Mouse (Mus musculus) heart, embryonic 16.5 days (tissue): Measurements from ENCODE around the gene Tmprss11b. TPM values are rescaled to one million over a fixed set of nuclear protein-coding genes. Genes with fewer than 3 reads are reported as not detected.

ENCODE experiments used
- ATAC-seq: fragments of 200-750 bp; cut with Nextera tagmentation; replicated peaks from 2 replicates; pipeline ENCODE4 v1.8.0; 2017; ENCODE audit warnings: moderate number of reproducible peaks; ENCODE audit not compliant: insufficient read depth, low FRiP score; ENCODE audit errors: extremely low read depth
- H3K27ac ChIP-seq: fragments of 300-500 bp; sonication (generic); 2 replicates; pipeline ENCODE4 v1.5.1; 2014; ENCODE audit warnings: mild to moderate bottlenecking, low read length, control low read depth, moderate library complexity
- H3K27me3 ChIP-seq: fragments of 300-500 bp; sonication (generic); 2 replicates; pipeline ENCODE4 v1.6.1; 2014; ENCODE audit warnings: low read length, mixed read lengths; ENCODE audit not compliant: control insufficient read depth, insufficient read depth
- H3K36me3 ChIP-seq: fragments of 300-500 bp; sonication (generic); 2 replicates; pipeline ENCODE4 v1.6.1; 2014; ENCODE audit not compliant: control insufficient read depth, insufficient read depth
- H3K4me1 ChIP-seq: fragments of 300-500 bp; sonication (generic); 2 replicates; pipeline ENCODE4 v1.6.1; 2014; ENCODE audit warnings: low read length, mixed read lengths; ENCODE audit not compliant: control insufficient read depth, insufficient read depth
- H3K4me2 ChIP-seq: fragments of 300-500 bp; sonication (generic); 2 replicates; pipeline ENCODE4 v1.6.1; 2014; ENCODE audit warnings: low read depth, mild to moderate bottlenecking, control low read depth, low read length
- H3K4me3 ChIP-seq: fragments of 300-500 bp; sonication (generic); 2 replicates; pipeline ENCODE4 v1.5.1; 2014; ENCODE audit warnings: mild to moderate bottlenecking, control low read depth, low read length
- H3K9ac ChIP-seq: fragments of 300-500 bp; sonication (generic); 2 replicates; pipeline ENCODE4 v1.6.1; 2014; ENCODE audit warnings: low read length, control low read depth
- H3K9me3 ChIP-seq: fragments of 300-500 bp; sonication (generic); replicated peaks from 2 replicates; pipeline ENCODE4 v1.6.1; 2016; ENCODE audit warnings: low read length; ENCODE audit not compliant: control insufficient read depth
- WGBS: fragments of 180-500 bp; shearing (Covaris S2); extraction: QIAGEN DNeasy Blood & Tissue Kit; methylation state at CpG from one replicate; pipeline ENCODE4 v1.1.7; 2014; 5-methylcytosine and 5-hydroxymethylcytosine counted together
- polyA plus RNA-seq: library from polyadenylated mRNA; unstranded; fragments of >200 nt; fragmentation: Nextera tagmentation; extraction: Ambion mirVana; gene quantifications from 2 replicates; pipeline ENCODE4 v1.2.1, GENCODE M21; 2015

Gene Tmprss11b
- polyA plus RNA-seq, 1 experiment from 2014 or later = 0.03 TPM

DNA sequence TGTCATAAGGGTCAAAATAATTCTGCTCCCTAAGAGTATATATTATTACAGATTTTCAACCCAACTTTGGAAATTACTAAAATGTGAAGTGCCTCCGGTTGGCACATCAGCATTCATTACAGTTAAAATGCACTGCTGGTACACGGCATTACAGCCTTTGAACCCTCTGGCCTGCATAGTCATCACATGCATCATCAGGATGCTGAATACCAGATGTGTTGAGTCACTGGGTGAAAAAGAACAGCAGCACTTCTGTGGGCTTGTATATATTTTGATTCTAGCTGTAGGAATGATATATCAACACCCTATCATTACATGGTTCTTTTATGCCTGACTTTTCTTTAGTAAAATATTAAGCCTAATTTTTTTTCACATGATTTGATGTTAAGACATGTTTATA, 45.5 kb downstream of the Tmprss11b start:
- WGBS = 45% methylated on average over 2 of the region's 2 CpGs
- H3K9me3 ChIP-seq = no peaks in the 10 kb centered on the region
- no peak for ATAC-seq
- no peak overlapping the region for H3K4me2 ChIP-seq
- H3K36me3 ChIP-seq = no peaks in the 10 kb centered on the region
- no peaks in the 10 kb centered on the region for H3K27me3 ChIP-seq
- no peaks in the 10 kb centered on the region for H3K4me1 ChIP-seq
- no peak overlapping the region for H3K27ac ChIP-seq
- no peak overlapping the region for H3K4me3 ChIP-seq
- no peak overlapping the region for H3K9ac ChIP-seq

DNA sequence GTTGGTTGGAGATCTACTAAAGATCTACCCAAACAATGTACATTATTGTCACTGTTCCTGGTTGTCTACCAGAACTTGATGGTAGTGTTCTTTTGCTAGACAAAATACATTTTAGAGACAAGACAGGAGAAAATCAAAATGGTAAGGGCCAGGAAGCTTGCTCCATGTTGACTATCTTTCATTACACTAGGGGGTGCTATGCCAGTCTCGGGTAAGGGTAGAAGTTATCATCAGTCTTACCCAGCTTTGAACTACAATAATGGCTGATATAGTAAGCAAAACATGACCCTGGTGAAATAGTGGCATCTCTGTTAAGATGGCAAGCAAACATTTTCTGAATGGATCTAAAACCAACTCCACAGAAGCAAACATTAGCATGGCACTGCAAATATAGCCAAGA, 54.4 kb downstream of the Tmprss11b start:
- Histone ChIP-seq H3K27ac (no peak overlapping the region), H3K4me2 (no peak overlapping the region), H3K4me3 (no peak overlapping the region), H3K9me3 (no peaks in the 10 kb centered on the region), H3K4me1 (no peaks in the 10 kb centered on the region), H3K36me3 (no peaks in the 10 kb centered on the region), H3K27me3 (no peaks in the 10 kb centered on the region), H3K9ac (no peak overlapping the region)
- 73% methylated on average over 1 of the region's 1 CpGs for WGBS
- no peak for ATAC-seq

Other genes starting within 250 kb of the Tmprss11b start
- not detected in 2 replicates for gene Tmprss11a, start 207.4 kb downstream of the Tmprss11b start, polyA plus RNA-seq
- gene Tmprss11g, start 157.8 kb downstream of the Tmprss11b start, polyA plus RNA-seq = 0.20 TPM in 1 of 2 replicates, not detected in the other
- not detected in 2 replicates for gene Tmprss11f, start 43.9 kb downstream of the Tmprss11b start, polyA plus RNA-seq
- not detected in 2 replicates for gene Tmprss11e, start 69.5 kb upstream of the Tmprss11b start, polyA plus RNA-seq
- 25.2 and 25.5 TPM in 2 replicates for gene Ythdc1, start 127.9 kb upstream of the Tmprss11b start, polyA plus RNA-seq
- gene Ugt2b34, start 230.6 kb upstream of the Tmprss11b start, polyA plus RNA-seq = 0.12 and 0.34 TPM in 2 replicates